Mouse (Mus musculus): ENCODE data around the gene Akap7.
"Not testable (repeated sequence)": the region's sequence is repeated elsewhere in the genome, so short reads cannot be mapped to it uniquely, and the experiment has no call there.

Akap7 gene

GRCm38 (mm10) chr10:25185691-25186090 lies 122.0 kb downstream of the Akap7 start:
- no peak for DNase-seq

DNA sequence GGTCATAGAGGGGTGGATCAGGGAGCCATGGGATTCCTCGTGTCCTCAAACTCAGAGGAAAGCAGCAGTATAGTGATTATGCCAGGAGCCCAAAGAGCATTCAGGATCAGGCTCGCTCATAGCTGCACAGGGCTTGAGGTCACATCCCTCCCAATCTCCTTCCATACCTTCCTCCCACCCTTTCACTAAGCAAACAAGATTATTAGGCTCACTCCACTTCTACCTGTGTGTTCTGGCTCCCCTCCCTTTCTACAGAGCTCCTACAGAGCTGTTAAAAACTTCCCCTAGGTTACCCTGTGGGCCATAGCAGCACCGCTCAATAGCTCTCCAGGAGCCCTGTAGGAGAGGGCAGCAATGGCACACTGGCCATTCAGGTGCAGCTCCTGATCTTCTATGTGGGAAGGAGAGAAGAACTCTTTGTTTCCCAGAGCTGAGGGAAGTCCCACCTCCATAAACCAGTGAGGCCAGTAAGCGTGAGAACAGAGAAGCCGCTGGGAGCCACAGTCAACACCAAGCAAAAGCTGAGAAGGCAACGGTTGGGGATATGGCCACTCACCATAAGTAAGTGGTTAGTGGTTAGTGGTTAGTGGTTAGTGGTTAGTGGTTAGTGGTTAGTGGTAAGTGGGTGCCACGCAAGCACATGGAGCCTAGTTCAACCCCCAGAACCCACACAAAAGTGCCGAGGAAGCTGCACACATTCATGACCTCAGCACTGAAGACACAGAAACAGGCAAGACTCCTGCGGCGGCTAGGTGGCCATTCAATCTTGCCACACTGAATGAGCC lies 122.7 kb downstream of the Akap7 start:
- DNase-seq = no peak

DNA sequence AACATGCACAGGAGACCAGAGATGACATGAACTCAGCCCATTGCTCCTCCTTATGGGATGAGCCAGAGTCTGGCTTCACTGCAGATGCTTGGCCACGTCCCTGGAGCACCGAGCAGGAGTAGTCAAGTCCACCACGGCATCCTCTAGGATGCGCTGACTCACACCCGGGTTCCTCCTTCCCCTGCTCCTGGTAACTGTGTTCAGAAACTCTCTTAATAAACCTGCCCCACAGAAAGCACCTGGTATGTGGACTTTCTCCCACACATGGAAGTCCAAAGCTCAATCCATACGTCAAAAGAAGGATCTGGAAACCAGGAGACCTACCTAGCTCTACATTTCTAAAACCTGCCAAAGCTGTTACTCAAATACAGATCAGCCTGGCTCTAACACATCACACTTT lies 124.4 kb downstream of the Akap7 start:
- no peak for DNase-seq

DNA sequence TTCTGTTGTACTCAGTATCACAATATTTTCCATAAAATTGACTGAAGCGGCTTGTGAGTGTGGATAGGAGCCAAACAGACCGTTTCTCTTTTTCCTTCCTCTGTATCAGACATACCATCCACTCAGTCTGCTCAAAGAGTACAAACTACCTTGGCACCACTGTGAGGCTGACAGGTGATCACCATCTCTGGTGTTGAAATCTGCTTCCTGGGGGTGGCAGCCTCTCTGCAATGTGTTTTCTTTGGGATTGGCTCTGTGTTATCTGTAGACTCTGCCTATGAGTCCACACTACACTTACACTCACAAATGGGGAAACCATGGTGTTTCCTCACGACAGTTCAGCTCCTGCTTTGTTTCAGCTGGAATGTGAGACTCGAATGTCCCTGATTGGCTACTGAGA lies 128.6 kb downstream of the Akap7 start:
- DNase-seq = no peak

DNA sequence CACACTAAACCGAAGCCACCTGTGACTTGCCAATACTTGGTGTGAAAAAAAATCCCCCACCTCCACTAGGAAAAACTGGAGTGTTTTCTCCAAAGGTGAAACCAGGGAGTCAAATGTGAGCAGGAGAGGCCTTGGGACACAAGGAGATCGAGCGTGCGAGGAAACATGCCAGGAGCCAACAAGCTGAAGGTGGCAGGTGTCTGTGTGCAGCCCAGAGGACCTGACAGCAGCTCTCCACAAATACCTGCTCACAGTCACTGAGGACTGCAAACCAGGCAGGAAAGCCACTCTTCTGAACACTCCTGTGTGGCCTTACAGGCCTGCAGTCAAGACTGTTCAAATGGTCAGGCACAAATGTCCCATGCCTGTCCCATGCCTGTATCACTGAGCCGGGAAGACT lies 130.4 kb downstream of the Akap7 start:
- DNase-seq = no peak

DNA sequence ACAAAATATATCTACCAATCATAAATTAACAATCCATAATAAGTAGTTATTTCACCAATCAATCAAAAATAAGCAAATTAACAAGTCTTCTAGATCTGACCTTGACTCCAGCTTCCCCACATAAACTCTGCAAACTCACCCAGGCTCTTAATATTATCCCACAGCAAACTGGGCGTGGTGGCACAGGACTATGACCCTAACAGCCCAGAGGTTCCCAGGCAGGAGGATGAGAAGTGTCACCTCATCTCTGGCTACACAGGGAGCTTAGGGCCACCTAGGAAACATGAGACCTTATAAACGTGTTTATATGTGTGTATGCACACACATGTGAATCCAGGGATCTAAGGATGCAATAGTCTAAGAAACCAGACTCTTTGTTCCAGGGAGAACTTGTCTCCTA lies 132.8 kb downstream of the Akap7 start:
- DNase-seq = no peak

DNA sequence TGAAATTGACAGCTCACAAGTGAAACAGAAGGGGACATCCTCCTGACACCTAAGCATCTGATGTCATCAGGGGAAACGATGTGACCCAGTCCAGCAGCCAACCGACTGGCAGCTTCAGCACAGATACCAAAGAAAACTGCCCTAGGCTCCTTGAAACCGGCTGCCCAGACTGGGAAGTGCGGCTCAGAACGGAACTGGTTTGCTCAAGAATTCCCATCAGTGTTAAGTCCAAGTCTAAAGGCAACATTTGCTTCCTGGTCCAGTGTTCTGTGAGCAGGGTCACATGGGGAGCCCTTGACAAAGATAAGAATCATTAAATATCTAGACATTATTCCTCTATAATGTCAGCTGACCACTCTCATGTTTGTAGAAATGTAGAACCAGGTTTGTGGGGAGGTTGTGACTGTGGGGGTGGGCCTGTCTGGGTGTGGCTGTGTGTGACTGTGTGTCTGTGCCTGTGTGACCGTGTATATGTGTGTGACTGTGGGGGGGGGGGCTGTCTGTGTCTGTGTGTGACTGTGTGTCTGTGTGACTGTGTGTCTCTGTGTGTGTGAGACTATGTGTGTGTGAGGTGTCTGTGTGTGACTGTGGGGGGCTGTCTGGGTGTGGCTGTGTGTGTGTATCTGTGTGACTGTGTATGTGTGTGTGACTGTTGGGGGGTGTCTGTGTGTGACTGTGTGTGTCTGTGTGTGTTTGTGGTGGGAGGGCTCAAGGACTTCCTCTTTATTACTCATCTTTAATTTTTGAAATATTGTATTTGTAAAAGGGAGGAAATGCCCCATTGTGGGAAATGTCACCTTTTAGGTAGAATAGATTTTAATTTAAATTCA lies 140.1 kb downstream of the Akap7 start:
- DNase-seq = no peak

GRCm38 (mm10) chr10:25163510-25163909 lies 144.2 kb downstream of the Akap7 start:
- DNase-seq = not testable (repeated sequence)

- no peak for DNase-seq
Observed at GRCm38 (mm10) chr10:25161701-25162100, 146.0 kb downstream of the Akap7 start.

DNA sequence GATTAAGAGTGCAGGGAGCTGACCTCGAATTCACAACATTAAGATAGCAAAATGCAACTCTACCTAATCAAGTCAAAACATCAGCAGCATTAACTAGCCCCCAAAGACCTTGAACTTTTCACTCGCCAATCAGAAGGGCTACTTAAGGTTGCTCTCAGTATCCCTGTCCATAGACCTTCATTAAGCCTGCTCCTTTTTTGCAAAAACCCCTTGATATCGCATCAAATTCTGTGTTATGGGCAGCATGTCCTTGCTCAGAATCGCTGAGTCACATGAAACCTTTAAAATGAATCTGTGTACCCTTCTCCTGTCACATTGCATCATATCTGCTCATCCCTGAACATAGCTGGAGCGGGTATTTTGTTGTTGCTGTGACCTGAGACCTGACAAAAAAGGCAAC lies 149.0 kb downstream of the Akap7 start:
- no peak for DNase-seq

- DNase-seq = no peak
Observed at GRCm38 (mm10) chr10:25157339-25157738, 150.3 kb downstream of the Akap7 start.

DNA sequence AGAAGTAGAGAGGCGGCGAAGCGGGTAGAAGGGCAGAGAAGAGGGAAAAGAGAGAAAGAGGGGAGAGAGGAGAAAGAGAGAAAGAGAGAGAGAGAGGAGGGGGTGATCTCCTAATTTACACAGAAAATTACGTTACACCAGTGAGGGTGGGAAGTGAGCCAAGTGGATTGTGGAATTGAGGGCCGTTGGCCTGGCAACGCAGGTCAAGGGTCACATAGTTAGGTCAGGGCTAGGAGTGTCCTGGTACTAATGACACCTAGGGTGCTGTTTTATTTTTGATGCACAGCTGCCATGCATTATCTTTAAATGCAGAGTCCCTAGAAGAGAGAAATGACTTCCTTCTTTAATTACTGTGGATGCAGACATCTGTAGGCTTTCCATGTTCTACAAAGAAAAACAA lies 153.4 kb downstream of the Akap7 start:
- no peak for DNase-seq

DNA sequence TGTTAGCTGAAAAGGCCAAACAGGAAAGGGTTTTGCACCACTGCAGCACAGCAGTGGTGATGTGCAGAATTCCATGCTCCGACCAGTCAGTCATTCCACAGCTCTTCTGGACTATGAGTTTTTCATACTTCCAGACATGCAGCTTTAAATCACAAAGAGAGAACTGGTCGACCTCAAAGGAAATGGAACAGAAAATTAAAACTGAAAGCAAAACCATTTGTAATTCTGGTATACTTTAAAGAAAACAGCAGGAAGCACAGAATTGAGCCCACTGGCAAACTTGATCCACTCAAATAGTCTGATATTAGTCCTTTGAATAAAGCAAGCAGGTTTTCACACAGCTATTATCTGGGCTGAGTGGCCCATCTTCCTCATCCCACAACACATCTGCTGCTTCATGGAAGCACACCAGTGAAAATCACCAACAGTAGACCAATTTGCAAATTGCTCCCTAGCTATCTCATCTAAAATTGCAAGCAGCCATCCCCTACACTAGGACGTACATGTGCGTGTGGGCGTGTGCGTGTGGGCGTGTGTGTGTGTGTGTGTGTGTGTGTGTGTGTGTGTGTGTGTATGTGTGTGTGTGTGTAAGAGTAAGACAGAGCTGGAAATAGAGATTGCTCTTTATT lies 156.4 kb downstream of the Akap7 start:
- DNase-seq = no peak

DNA sequence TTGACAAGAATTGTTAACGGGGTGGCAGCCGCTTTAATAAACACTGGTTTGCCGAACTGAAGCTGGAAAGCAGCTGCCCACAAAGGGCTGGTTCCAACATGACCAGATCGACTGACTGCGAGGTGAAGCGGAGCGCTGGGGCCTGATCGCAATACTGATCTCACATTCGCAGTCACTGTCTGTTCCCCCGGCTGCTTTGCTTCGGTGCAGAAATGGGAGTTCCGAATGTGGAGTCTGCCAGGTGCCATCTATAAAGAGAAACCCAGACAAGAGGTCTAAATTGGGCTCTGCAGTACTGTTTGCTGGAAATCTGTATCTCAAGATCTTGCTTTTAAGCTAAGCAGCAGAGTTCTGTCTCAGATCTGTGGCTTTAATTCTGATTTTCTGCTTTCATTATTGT lies 161.8 kb downstream of the Akap7 start:
- DNase-seq = no peak

GRCm38 (mm10) chr10:25144787-25145761 lies 162.6 kb downstream of the Akap7 start:
- DNase-seq = no peak

- DNase-seq = no peak
Observed at GRCm38 (mm10) chr10:25141781-25142180, 165.9 kb downstream of the Akap7 start.

DNA sequence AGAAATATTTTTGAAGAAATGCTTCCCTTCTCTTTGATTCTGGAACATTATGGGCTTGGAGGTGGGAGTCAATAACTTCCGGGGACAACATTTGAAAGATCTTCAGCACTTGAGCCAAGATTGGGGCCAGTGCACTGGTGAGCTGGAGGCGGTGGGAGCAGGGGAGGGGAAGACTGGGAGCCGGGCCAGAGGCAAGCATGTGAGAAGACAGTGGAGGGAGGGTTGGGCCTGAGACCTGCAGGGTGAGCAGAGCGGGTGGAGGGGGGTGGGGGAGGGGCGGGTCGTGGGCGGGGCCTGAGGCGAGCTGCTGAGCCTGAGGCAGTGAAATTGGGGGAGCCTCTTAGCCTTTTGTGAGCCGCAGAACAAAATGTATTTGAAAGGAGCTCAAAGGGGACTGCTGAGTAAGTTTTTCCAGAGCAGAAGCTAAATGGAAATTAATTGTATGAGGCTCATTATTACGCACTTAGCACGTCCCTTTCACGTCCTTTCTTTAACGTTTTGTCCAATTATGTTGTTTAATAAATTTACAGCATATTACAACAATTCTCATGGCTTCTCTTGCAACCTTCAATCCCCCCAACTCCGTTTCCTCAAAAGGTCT lies 167.4 kb downstream of the Akap7 start:
- DNase-seq = peak; percentile 7 to 10

DNA sequence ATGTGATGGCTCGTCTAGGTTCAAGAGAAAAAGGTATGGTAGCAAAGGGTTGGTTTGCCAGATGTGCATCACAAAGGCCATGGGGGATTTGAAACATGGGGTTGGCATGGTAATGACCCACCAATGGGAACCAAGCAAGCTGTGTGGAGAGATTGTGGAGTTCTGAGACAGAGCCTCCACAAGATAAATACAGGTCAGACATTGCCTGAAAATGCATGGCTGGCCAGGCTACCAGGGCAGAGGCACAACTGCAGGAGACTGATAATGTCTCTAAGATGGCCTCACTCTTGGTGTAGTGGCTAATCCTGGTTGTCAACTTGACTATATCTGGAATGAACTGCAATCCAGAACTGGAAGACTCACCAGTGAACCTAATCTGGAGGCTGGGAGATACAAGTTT lies 174.1 kb downstream of the Akap7 start:
- no peak for DNase-seq

DNA sequence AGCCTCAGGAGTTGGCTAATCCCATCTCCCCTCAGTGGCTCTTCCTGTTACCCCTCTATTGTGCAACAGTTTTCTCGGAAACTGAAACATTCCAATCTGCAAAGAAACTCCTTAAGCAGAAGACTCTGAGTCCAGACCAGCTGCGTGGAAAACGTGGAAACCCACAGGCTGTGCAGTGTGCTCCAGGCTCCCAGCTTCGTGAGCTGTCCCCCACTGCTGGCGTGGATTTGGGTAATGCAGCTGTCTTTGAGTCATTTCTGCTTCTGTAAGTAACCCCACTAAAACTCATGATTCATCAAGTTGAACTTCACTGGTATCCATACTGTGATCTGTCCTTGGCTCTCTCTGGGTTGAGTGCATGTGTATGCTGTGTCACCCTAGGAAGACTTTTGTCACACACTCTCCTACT lies 179.2 kb downstream of the Akap7 start:
- DNase-seq = no peak

DNA sequence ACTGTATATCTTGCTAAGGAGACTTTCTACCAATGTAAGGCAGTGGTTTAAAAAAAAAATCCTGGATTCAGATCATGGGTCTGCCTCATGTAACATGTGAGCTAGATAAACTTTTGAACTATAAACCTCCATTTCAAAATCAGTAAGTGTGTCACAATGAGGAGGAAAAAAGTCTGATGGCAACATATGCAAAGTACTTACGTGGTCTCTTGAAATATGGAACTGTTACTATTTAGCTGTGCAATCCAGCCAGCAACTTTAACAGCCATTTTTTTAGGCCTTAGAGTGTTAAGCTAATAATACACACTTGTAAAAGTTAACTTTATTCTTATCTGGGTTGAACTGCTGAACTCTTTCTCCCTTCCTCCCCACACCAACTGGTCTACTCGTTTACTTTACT lies 181.6 kb downstream of the Akap7 start:
- no peak for DNase-seq

GRCm38 (mm10) chr10:25120871-25121554 lies 186.7 kb downstream of the Akap7 start:
- DNase-seq = no peak
